ENCODE assay signal across 10 mouse cellular contexts in genomic region chrX:11512439-11512838, GRCm38 (mm10).
DNase-seq lines count a peak whose midpoint lies in the region; ATAC-seq and TF ChIP-seq lines count a peak whose summit lies in the region.
"Had no signal": no experiment of that assay in that cellular context is flagged by ENCODE, and none has a peak within 500 bp of the region (broad histone marks: within the 10 kb centered on the region; RNA-seq: fewer than 3 reads in every experiment).

No protein-coding gene starts in this region.

- TF ChIP-seq EP300 in CH12.LX (IDR thresholded peaks at IDR 0.05; ENCODE audit: low read length): peak; percentile 30; the same call in 1 of the 2 replicates

- no peaks in the 10 kb centered on the region for H3K36me3 ChIP-seq in heart, embryonic 11.5 days (ENCODE audit: control insufficient read depth, insufficient read depth, low read length)
- H3K36me3 ChIP-seq in CH12.LX (replicated peaks in 1 of 2; ENCODE audit: control insufficient read depth in 1 of 2, insufficient read depth in 1 of 2, low read length in 1 of 2): no peaks in the 10 kb centered on the region
- no peaks in the 10 kb centered on the region for H3K36me3 ChIP-seq in kidney, embryonic 16.5 days (ENCODE audit: insufficient read depth, low read length)

- WGBS in heart, embryonic 11.5 days (ENCODE audit: insufficient replicate concordance): 59% methylated on average over 5 of the region's 5 CpGs
- 42% methylated on average over 5 of the region's 5 CpGs for WGBS in kidney, embryonic 16.5 days

- no peak overlapping the region for H3K4me3 ChIP-seq in heart, embryonic 11.5 days (ENCODE audit: low read depth, low read length)
- no peak overlapping the region for H3K4me3 ChIP-seq in CH12.LX (replicated peaks in 1 of 3; ENCODE audit: low read depth in 2 of 3, low read length in 2 of 3, poor library complexity in 1 of 3)
- no peak overlapping the region for H3K4me3 ChIP-seq in kidney, embryonic 16.5 days (ENCODE audit: low read length)

- no peak overlapping the region for H3K4me2 ChIP-seq in heart, embryonic 11.5 days
- H3K4me2 ChIP-seq in CH12.LX (ENCODE audit: insufficient read depth, low read depth, poor library complexity, severe bottlenecking): no peak overlapping the region
- H3K4me2 ChIP-seq in kidney, embryonic 16.5 days (replicated peaks; ENCODE audit: low read depth, low read length): no peak overlapping the region

- dilution Hi-C loops in CH12.LX (cut with MboI; ENCODE audit: extremely low pct_ligation_motif_present, extremely low pct_unique_long_range_greater_than_20kb, low sequenced_read_pairs): no loop called here

- no peaks in the 10 kb centered on the region for H3K79me2 ChIP-seq in CH12.LX (replicated peaks; ENCODE audit: control insufficient read depth, extremely low read depth, insufficient read depth, poor library complexity, severe bottlenecking)

- in situ Hi-C loops in CH12.LX (cut with MboI; ENCODE audit: low pct_ligation_motif_present, low pct_unique_long_range_greater_than_20kb, low sequenced_read_pairs): no loop called here

- ATAC-seq in heart, embryonic 11.5 days (replicated peaks; ENCODE audit: insufficient number of reproducible peaks, low FRiP score, low TSS enrichment): no peak
- ATAC-seq in kidney, embryonic 16.5 days (ENCODE audit: low FRiP score, low TSS enrichment): peak; percentile 81
- ATAC-seq in megakaryocyte-erythroid progenitor cell, adult 5-6 weeks (replicated peaks; ENCODE audit: low FRiP score, low TSS enrichment, poor library complexity, severe bottlenecking): no peak
- ATAC-seq: CD4-positive, CD25-positive, alpha-beta regulatory T cell, adult 4 months had no signal

- no peak overlapping the region for H3K27ac ChIP-seq in heart, embryonic 11.5 days (ENCODE audit: low read depth, low read length)
- no peak overlapping the region for H3K27ac ChIP-seq in CH12.LX (ENCODE audit: insufficient read depth, low read depth)
- H3K27ac ChIP-seq in kidney, embryonic 16.5 days (ENCODE audit: low read length): peak overlapping the region; percentile 55
- H3K27ac ChIP-seq: macrophage had no signal

- TF ChIP-seq RAD21 in CH12.LX (IDR thresholded peaks at IDR 0.05; ENCODE audit: low read depth, low read length): no peak

- TF ChIP-seq POLR2A in CH12.LX (IDR thresholded peaks at IDR 0.05; ENCODE audit: low read depth, low read length): no peak

- H3K9ac ChIP-seq in heart, embryonic 11.5 days (ENCODE audit: low read depth, low read length): no peak overlapping the region
- no peak overlapping the region for H3K9ac ChIP-seq in CH12.LX (ENCODE audit: insufficient read depth, low read depth)
- no peak overlapping the region for H3K9ac ChIP-seq in kidney, embryonic 16.5 days (replicated peaks; ENCODE audit: low read length)

- H3K4me1 ChIP-seq in heart, embryonic 11.5 days (ENCODE audit: control insufficient read depth, insufficient read depth, low read length): no peaks in the 10 kb centered on the region
- H3K4me1 ChIP-seq in CH12.LX (ENCODE audit: control insufficient read depth in 1 of 2, insufficient read depth in 2 of 2): peaks cover 0 to 13% of the 10 kb centered on the region in 2 experiments; a peak in 2 of 4 replicates
- no peaks in the 10 kb centered on the region for H3K4me1 ChIP-seq in kidney, embryonic 16.5 days (ENCODE audit: insufficient read depth, low read length)

- H3K27me3 ChIP-seq in heart, embryonic 11.5 days (ENCODE audit: control insufficient read depth, insufficient read depth, low read length): 0 out of 2 replicates have a peak, but pooled peaks cover 9% of the 10 kb centered on the region
- no peaks in the 10 kb centered on the region for H3K27me3 ChIP-seq in CH12.LX (replicated peaks)
- peaks cover 17% of the 10 kb centered on the region; the same call in 1 of the 2 replicates for H3K27me3 ChIP-seq in kidney, embryonic 16.5 days (ENCODE audit: insufficient read depth, low read length)

- TF ChIP-seq CTCF in CH12.LX (conservative IDR thresholded peaks at IDR 0.05 in 1 of 2, IDR thresholded peaks at IDR 0.05 in 1 of 2; ENCODE audit: low read depth in 2 of 2, low read length in 2 of 2): no peak

- no peaks in the 10 kb centered on the region for H3K9me3 ChIP-seq in heart, embryonic 11.5 days (replicated peaks; ENCODE audit: control insufficient read depth, low read length)
- no peaks in the 10 kb centered on the region for H3K9me3 ChIP-seq in CH12.LX (replicated peaks; ENCODE audit: low read length)
- H3K9me3 ChIP-seq in kidney, embryonic 16.5 days (ENCODE audit: low read length): no peaks in the 10 kb centered on the region

- DNase-seq in heart, adult 18-20 months: peak; percentile 51 to 52
- peak; percentile 37 for DNase-seq in CH12.LX (ENCODE audit: extremely low read depth)
- DNase-seq in gastrocnemius, postnatal 10 days: peak; percentile 16
- DNase-seq in layer of hippocampus, postnatal 14 days (ENCODE audit: low spot score in 2 of 2): no peak
- DNase-seq in left cerebral cortex, adult 18-20 months (ENCODE audit: low spot score in 2 of 2): no peak

TF ChIP-seq in CH12.LX, 34 proteins besides CTCF, POLR2A, EP300 and RAD21:
- no peak for TF ChIP-seq SMC3 (IDR thresholded peaks at IDR 0.05; ENCODE audit: low read depth, low read length)
- TF ChIP-seq IRF4 (IDR thresholded peaks at IDR 0.05; ENCODE audit: low read depth, low read length): peak; percentile 76
- TF ChIP-seq E2F4 (IDR thresholded peaks at IDR 0.05; ENCODE audit: insufficient replicate concordance, low read depth, low read length): no peak
- peak; percentile 53; the same call in 1 of the 2 replicates for TF ChIP-seq BHLHE40 (IDR thresholded peaks at IDR 0.05; ENCODE audit: low read depth, low read length)

Comparison
In these comparisons a context has a peak if more than half of its experiments do, and no peak if none do; other contexts are left out.
1. DNase-seq: peak in heart, adult 18-20 months (2 of 2), CH12.LX (single experiment) and gastrocnemius, postnatal 10 days (single experiment); none in layer of hippocampus, postnatal 14 days (0 of 2) and left cerebral cortex, adult 18-20 months (0 of 2).